Comparison of ENCODE assay signal across 21 mouse cellular contexts in the genomic region with DNA sequence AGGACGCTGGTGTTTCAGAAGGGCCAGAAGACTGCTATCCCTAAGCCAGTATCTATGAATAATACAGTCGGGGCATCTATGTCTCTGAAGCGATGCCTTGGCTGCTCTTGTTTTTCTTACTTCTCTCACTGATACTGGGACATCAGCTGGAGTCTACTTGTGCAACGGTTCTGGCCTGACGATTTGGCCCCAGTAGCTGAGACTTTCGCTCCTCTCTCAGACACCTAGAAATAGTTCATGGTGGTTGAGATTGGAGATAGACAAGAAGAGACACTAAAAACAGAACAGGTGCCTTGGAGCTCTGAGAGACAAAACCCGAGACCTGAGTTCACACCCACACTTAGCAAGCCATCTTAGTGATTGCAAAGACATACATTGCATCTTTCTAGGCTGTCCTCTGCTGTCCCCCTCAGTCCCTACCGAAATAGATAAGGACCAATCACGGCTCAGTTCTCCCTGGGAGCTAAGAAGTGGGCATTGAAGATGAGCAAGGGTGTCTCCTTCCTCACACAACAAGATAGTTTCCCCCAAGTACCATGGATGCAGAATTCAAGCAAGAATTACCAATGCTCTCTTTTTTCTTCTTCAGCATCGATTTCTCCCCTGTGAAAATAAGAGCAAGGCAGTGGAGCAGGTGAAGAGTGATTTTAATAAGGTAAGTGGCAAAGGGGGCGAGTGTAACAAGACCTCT. TPM values are rescaled to one million over a fixed set of nuclear protein-coding genes. Genes with fewer than 3 reads are reported as not detected.
DNase-seq lines count a peak whose midpoint lies in the region; ATAC-seq and TF ChIP-seq lines count a peak whose summit lies in the region.
"Had no signal": no experiment of that assay in that cellular context is flagged by ENCODE, and none has a peak within 500 bp of the region (broad histone marks: within the 10 kb centered on the region; RNA-seq: fewer than 3 reads in every experiment).

No protein-coding gene starts in this region.

- TF ChIP-seq CTCF in CH12.LX (conservative IDR thresholded peaks at IDR 0.05 in 1 of 2, IDR thresholded peaks at IDR 0.05 in 1 of 2; ENCODE audit: low read depth in 2 of 2, low read length in 2 of 2) (no peak), Patski (IDR thresholded peaks at IDR 0.05) (no peak)
- TF ChIP-seq CTCF in stomach, postnatal 0 days (IDR thresholded peaks at IDR 0.05; ENCODE audit: low read depth): no peak

- peak overlapping the region; percentile 58 to 77 (median 64) for H3K4me3 ChIP-seq in CH12.LX (replicated peaks in 1 of 3; ENCODE audit: low read depth in 2 of 3, low read length in 2 of 3, poor library complexity in 1 of 3)
- no peak overlapping the region for H3K4me3 ChIP-seq in kidney, embryonic 14.5 days (ENCODE audit: low read length)
- no peak overlapping the region for H3K4me3 ChIP-seq in stomach, postnatal 0 days (ENCODE audit: low read depth, low read length)

- TF ChIP-seq EP300 in CH12.LX (IDR thresholded peaks at IDR 0.05; ENCODE audit: low read length): peak; percentile 23; the same call in 1 of the 2 replicates
- TF ChIP-seq EP300 in stomach, postnatal 0 days (optimal IDR thresholded peaks at IDR 0.05): no peak

- H3K9me3 ChIP-seq in CH12.LX (replicated peaks; ENCODE audit: low read length): no peaks in the 10 kb centered on the region
- no peaks in the 10 kb centered on the region for H3K9me3 ChIP-seq in kidney, embryonic 14.5 days (ENCODE audit: control insufficient read depth, low read length)
- no peaks in the 10 kb centered on the region for H3K9me3 ChIP-seq in stomach, postnatal 0 days (ENCODE audit: control insufficient read depth, low read length)
- H3K9me3 ChIP-seq: G1E had no signal

- 69% methylated on average over 11 of the region's 11 CpGs for WGBS in kidney, embryonic 14.5 days
- WGBS in stomach, postnatal 0 days: 69% methylated on average over 11 of the region's 11 CpGs

- peak overlapping the region; percentile 87 for H3K9ac ChIP-seq in CH12.LX (ENCODE audit: insufficient read depth, low read depth)
- no peak overlapping the region for H3K9ac ChIP-seq in kidney, embryonic 14.5 days (ENCODE audit: low read depth, low read length)
- H3K9ac ChIP-seq in stomach, postnatal 0 days (ENCODE audit: low read length): no peak overlapping the region

- peak overlapping the region; percentile 66 for H3K4me2 ChIP-seq in CH12.LX (ENCODE audit: insufficient read depth, low read depth, poor library complexity, severe bottlenecking)
- H3K4me2 ChIP-seq in kidney, embryonic 14.5 days (replicated peaks; ENCODE audit: low read depth, low read length): no peak overlapping the region
- H3K4me2 ChIP-seq in stomach, postnatal 0 days (replicated peaks; ENCODE audit: low read depth): no peak overlapping the region

- ATAC-seq in Patski: peak; percentile 10
- ATAC-seq in kidney, embryonic 14.5 days (ENCODE audit: low FRiP score, low TSS enrichment): no peak
- no peak for ATAC-seq in stomach, postnatal 0 days (ENCODE audit: low FRiP score, low TSS enrichment)

- H3K79me2 ChIP-seq in CH12.LX (replicated peaks; ENCODE audit: control insufficient read depth, extremely low read depth, insufficient read depth, poor library complexity, severe bottlenecking): peaks cover 38% of the 10 kb centered on the region

- H3K27ac ChIP-seq in CH12.LX (ENCODE audit: insufficient read depth, low read depth): peak overlapping the region; percentile 92
- no peak overlapping the region for H3K27ac ChIP-seq in kidney, embryonic 14.5 days (ENCODE audit: low read depth, low read length)
- H3K27ac ChIP-seq in stomach, postnatal 0 days (replicated peaks): no peak overlapping the region

- peaks cover 17 to 52% of the 10 kb centered on the region in 2 experiments for H3K4me1 ChIP-seq in CH12.LX (ENCODE audit: control insufficient read depth in 1 of 2, insufficient read depth in 2 of 2)
- 0 out of 2 replicates have a peak, but pooled peaks cover 10% of the 10 kb centered on the region for H3K4me1 ChIP-seq in kidney, embryonic 14.5 days (ENCODE audit: control insufficient read depth, insufficient read depth, low read length)
- H3K4me1 ChIP-seq in stomach, postnatal 0 days (replicated peaks; ENCODE audit: control insufficient read depth, insufficient read depth): no peaks in the 10 kb centered on the region

- POLR2A ChIA-PET in Patski (lab: Charles Lee): no interaction called here

- peaks cover 32 to 42% of the 10 kb centered on the region in 2 experiments for H3K36me3 ChIP-seq in CH12.LX (replicated peaks in 1 of 2; ENCODE audit: control insufficient read depth in 1 of 2, insufficient read depth in 1 of 2, low read length in 1 of 2)
- H3K36me3 ChIP-seq in kidney, embryonic 14.5 days (ENCODE audit: control insufficient read depth, insufficient read depth, low read length): no peaks in the 10 kb centered on the region
- H3K36me3 ChIP-seq in stomach, postnatal 0 days (ENCODE audit: control insufficient read depth, insufficient read depth, low read length): no peaks in the 10 kb centered on the region
- H3K36me3 ChIP-seq: G1E had no signal

- H3K27me3 ChIP-seq in CH12.LX (replicated peaks) (no peaks in the 10 kb centered on the region), Patski (peaks cover 3% of the 10 kb centered on the region)
- H3K27me3 ChIP-seq in kidney, embryonic 14.5 days (ENCODE audit: control insufficient read depth, insufficient read depth, low read length): no peaks in the 10 kb centered on the region
- H3K27me3 ChIP-seq in stomach, postnatal 0 days (ENCODE audit: control insufficient read depth, insufficient read depth, low read length): no peaks in the 10 kb centered on the region

- no peak for TF ChIP-seq RAD21 in CH12.LX (IDR thresholded peaks at IDR 0.05; ENCODE audit: low read depth, low read length)

- in situ Hi-C loops in CH12.LX (cut with MboI; ENCODE audit: low pct_ligation_motif_present, low pct_unique_long_range_greater_than_20kb, low sequenced_read_pairs): no loop called here
- in situ Hi-C loops in Patski (cut with MboI; ENCODE audit: low pct_unique_long_range_greater_than_20kb): no loop called here

- DNase-seq in A20 (ENCODE audit: low read depth, low spot score) (peak; percentile 74), CH12.LX (ENCODE audit: extremely low read depth) (no peak), Patski (ENCODE audit: low read depth, low spot score) (no peak)
- DNase-seq in induced T-regulatory cell, adult 2 months (ENCODE audit: low read depth): peak; percentile 68
- DNase-seq in stomach, postnatal 0 days (ENCODE audit: low spot score): no peak
- DNase-seq in frontal cortex, postnatal 25 days (ENCODE audit: low spot score in 2 of 2): no peak
- DNase-seq in cerebellum, postnatal 36 days: no peak
- DNase-seq: adrenal gland, adult 2 months; adrenal gland, adult 8-10 months; adrenal gland, postnatal 10 days; adrenal gland, postnatal 14 days; adrenal gland, postnatal 25 days; adrenal gland, postnatal 36 days had no signal

- CTCF ChIA-PET in Patski (lab: Charles Lee): interaction anchor here (0.7 to 1.5 kb wide), 2 partner anchors 8 to 17 kb away, joined by 3 to 6 read pairs; no protein-coding TSS in a partner anchor

- dilution Hi-C loops in CH12.LX (cut with MboI; ENCODE audit: extremely low pct_ligation_motif_present, extremely low pct_unique_long_range_greater_than_20kb, low sequenced_read_pairs): no loop called here

- peak; percentile 51 for TF ChIP-seq POLR2A in CH12.LX (IDR thresholded peaks at IDR 0.05; ENCODE audit: low read depth, low read length)

TF ChIP-seq in CH12.LX, 34 proteins besides CTCF, POLR2A, EP300 and RAD21 (continues in another document):
- TF ChIP-seq GABPA (IDR thresholded peaks at IDR 0.05; ENCODE audit: insufficient replicate concordance, low read depth, low read length): no peak
- TF ChIP-seq ZMIZ1 (IDR thresholded peaks at IDR 0.05; ENCODE audit: low read depth, low read length): peak; percentile 91
- no peak for TF ChIP-seq ZC3H11A (IDR thresholded peaks at IDR 0.05; ENCODE audit: low read depth, low read length)
- TF ChIP-seq PAX5 (IDR thresholded peaks at IDR 0.05; ENCODE audit: low read length): no peak
- no peak; the same call in 1 of the 2 replicates for TF ChIP-seq USF2 (conservative IDR thresholded peaks at IDR 0.05; ENCODE audit: low read depth, low read length)
- TF ChIP-seq E2F4 (IDR thresholded peaks at IDR 0.05; ENCODE audit: insufficient replicate concordance, low read depth, low read length): no peak
- TF ChIP-seq MYC (IDR thresholded peaks at IDR 0.05; ENCODE audit: low read depth, low read length): no peak
- peak; percentile 97 for TF ChIP-seq POLR2AphosphoS2 (IDR thresholded peaks at IDR 0.05; ENCODE audit: low read depth, low read length)
- no peak for TF ChIP-seq JUN (IDR thresholded peaks at IDR 0.05; ENCODE audit: insufficient read depth, low read depth, low read length)
- peak; percentile 57; the same call in 1 of the 2 replicates for TF ChIP-seq MAX (IDR thresholded peaks at IDR 0.05; ENCODE audit: low read length)
- no peak for TF ChIP-seq BHLHE40 (IDR thresholded peaks at IDR 0.05; ENCODE audit: low read depth, low read length)
- no peak for TF ChIP-seq MAFK (IDR thresholded peaks at IDR 0.05; ENCODE audit: insufficient replicate concordance, low read length)
- TF ChIP-seq ZNF384 (IDR thresholded peaks at IDR 0.05; ENCODE audit: low read depth, low read length): no peak
- peak; percentile 22 for TF ChIP-seq HCFC1 (IDR thresholded peaks at IDR 0.05; ENCODE audit: low read depth, low read length)
- TF ChIP-seq MAZ (IDR thresholded peaks at IDR 0.05; ENCODE audit: low read depth, low read length): no peak; the same call in 1 of the 2 replicates
- TF ChIP-seq KAT2A (IDR thresholded peaks at IDR 0.05; ENCODE audit: insufficient replicate concordance, low read length): 0 out of 2 replicates have a peak, but pooled peaks have one; percentile 37
- peak; percentile 17; the same call in 1 of the 2 replicates for TF ChIP-seq UBTF (IDR thresholded peaks at IDR 0.05; ENCODE audit: low read depth, low read length)
- peak; percentile 47 for TF ChIP-seq CHD2 (IDR thresholded peaks at IDR 0.05; ENCODE audit: low read length)
- TF ChIP-seq MEF2A (IDR thresholded peaks at IDR 0.05; ENCODE audit: borderline replicate concordance, low read depth, low read length): peak; percentile 65; the same call in 1 of the 2 replicates
- TF ChIP-seq SIN3A (IDR thresholded peaks at IDR 0.05; ENCODE audit: low read length): peak; percentile 83
- no peak for TF ChIP-seq USF1 (IDR thresholded peaks at IDR 0.05; ENCODE audit: low read depth, low read length)
- no peak for TF ChIP-seq JUND (conservative IDR thresholded peaks at IDR 0.05; ENCODE audit: low read depth, low read length)
- TF ChIP-seq MXI1 (IDR thresholded peaks at IDR 0.05; ENCODE audit: low read depth, low read length): peak; percentile 15; the same call in 1 of the 2 replicates

RNA-seq across cellular contexts. Expression of gene Il10, which starts 2.4 kb away (rescaled TPM):
- total RNA-seq in CH12.LX (2012; rRNA removed): 389 and 399 TPM in 2 replicates
- total RNA-seq in CH12.LX (2014; rRNA removed): 903 and 969 TPM in 2 replicates
- 236 and 284 TPM in 2 replicates for polyA plus RNA-seq in CH12.LX (2012; ENCODE audit: insufficient read length, low read depth)
- polyA plus RNA-seq in Patski (2021): 0.04 TPM
- not detected in 2 replicates for polyA plus RNA-seq in kidney, embryonic 14.5 days (2014; fragmentation: Nextera tagmentation; extraction: Ambion mirVana)
- polyA plus RNA-seq in stomach, postnatal 0 days (2015; fragmentation: Nextera tagmentation; extraction: Ambion mirVana): not detected in 2 replicates
- total RNA-seq: adrenal gland, adult 18-20 months; adrenal gland, adult 2 months; adrenal gland, postnatal 10 days; adrenal gland, postnatal 14 days; adrenal gland, postnatal 25 days; adrenal gland, postnatal 36 days; adrenal gland, postnatal 4 days; G1E; MEL had no signal
- polyA plus RNA-seq: adrenal gland, adult 2 months; brain, embryonic 14.5 days; C2C12; cerebellum, adult 2 months; G1E had no signal

Comparison
In these comparisons a context has a peak if more than half of its experiments do, and no peak if none do; other contexts are left out.
1. DNase-seq: peak in A20 (single experiment) and induced T-regulatory cell, adult 2 months (single experiment); none in CH12.LX (single experiment), Patski (single experiment), stomach, postnatal 0 days (single experiment), frontal cortex, postnatal 25 days (0 of 2) and cerebellum, postnatal 36 days (0 of 2).
2. H3K4me3 ChIP-seq: peak in CH12.LX (3 of 3); none in kidney, embryonic 14.5 days (single experiment) and stomach, postnatal 0 days (single experiment).
3. RNA of gene Il10, which starts 2.4 kb away (polyA plus RNA-seq): 236 to 284 TPM in CH12.LX; 0.04 TPM in Patski (single experiment), not detected in stomach, postnatal 0 days and not detected in kidney, embryonic 14.5 days; every median in the first group is over 100 times any median in the second.